Mouse (Mus musculus) brown adipose tissue, adult 24 weeks (tissue): ENCODE data around the gene Ctbp2. TPM values are rescaled to one million over a fixed set of nuclear protein-coding genes. Genes with fewer than 3 reads are reported as not detected.

ENCODE experiments used
- H3K27ac ChIP-seq: fragments of 200-500 bp; replicated peaks from 2 replicates; pipeline ENCODE4 v1.5.1; 2012; ENCODE audit warnings: low read depth, mild to moderate bottlenecking, low read length
- H3K4me1 ChIP-seq: fragments of 200-500 bp; 2 replicates; pipeline ENCODE4 v1.6.1; 2012; ENCODE audit warnings: low read length, mixed read lengths; ENCODE audit not compliant: control insufficient read depth, insufficient read depth, insufficient read length
- H3K4me3 ChIP-seq: fragments of 200-500 bp; 2 replicates; pipeline ENCODE4 v1.5.1; 2012; ENCODE audit warnings: low read depth, mild to moderate bottlenecking, low read length, moderate library complexity; ENCODE audit not compliant: insufficient read depth
- polyA plus RNA-seq: library from polyadenylated mRNA; stranded (reverse); fragments of >200 nt; gene quantifications from 2 replicates; pipeline ENCODE4 v1.2.4, GENCODE M21; 2012; ENCODE audit not compliant: missing spikeins, insufficient read depth, insufficient read length

The Ctbp2 gene
- 14.9 and 21.0 TPM in 2 replicates for polyA plus RNA-seq

DNA sequence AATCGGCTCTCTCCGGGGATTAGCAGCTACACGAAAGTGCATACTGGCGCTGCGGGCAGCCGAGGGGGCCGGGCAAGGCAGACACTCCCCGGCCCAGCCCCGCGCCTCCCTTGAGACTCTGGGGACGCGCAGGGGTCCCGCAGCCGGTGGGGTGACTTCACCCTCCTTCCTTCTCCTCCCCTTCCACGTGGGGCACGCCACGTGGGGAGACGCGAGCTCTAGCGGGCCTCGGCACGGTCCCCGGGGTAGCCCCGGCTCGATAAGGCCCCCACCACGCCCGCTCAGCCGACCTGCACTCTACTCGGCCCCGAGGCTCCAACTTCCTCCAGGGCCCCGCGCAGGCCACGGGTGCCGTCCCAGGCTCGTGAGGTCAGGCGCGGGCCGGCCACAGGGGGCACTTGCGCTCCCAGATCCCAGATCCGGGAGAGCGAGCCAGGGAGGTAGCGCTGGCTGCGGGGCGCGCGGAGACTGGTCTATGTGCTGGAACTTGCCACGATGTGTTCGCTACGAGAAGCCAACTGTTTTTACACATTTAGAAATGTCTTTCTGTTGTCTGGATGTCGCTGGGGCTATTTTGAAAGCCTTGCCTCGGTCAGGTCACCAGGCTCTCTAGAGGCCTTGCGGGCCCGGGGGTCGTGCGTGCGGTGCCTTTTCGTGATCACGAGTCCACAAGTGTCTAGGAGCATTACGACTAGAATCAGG lies at the start of gene Ctbp2:
Gene Ctbp2, minus strand, starts transcription at position 356 of the 702 bp plus-strand sequence.
- Histone ChIP-seq H3K27ac (peak within 1 kb of the TSS; percentile 91), H3K4me1 (no peaks in the 10 kb centered on the region; the same call in 1 of the 2 replicates), H3K4me3 (peak within 1 kb of the TSS; percentile 100)

DNA sequence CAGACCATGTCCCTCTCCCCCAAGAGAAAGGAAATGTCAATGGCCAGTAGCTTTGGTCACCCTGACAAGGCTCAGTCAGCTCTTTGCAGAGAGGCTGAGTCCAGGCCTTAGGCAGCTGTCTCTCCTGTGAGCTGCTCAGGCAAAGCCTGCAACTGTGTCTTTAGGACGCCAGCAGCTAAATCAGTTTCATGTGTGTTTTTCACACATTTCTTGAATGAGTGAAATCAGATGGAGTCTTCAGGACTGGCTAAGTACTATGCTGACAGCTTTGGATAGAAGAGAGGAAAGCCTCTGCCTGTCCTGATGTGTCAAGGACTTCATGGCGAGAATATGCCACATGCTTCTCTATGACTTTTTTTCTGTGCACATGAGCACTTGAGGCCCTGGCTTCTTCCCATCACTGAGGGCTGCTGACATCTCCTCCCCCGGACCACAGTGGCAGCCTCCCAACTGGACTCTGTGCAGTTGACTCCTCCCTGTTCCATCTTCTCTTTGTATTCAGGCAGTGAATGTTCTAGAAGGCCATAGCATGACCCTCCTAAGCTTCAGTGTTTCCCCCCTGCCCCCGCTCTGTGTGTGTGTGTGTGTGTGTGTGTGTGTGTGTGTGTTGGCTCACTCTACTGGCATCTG lies 47.4 kb upstream of the Ctbp2 start:
- no peak overlapping the region for H3K27ac ChIP-seq
- H3K4me1 ChIP-seq: no peaks in the 10 kb centered on the region
- H3K4me3 ChIP-seq: no peak overlapping the region

DNA sequence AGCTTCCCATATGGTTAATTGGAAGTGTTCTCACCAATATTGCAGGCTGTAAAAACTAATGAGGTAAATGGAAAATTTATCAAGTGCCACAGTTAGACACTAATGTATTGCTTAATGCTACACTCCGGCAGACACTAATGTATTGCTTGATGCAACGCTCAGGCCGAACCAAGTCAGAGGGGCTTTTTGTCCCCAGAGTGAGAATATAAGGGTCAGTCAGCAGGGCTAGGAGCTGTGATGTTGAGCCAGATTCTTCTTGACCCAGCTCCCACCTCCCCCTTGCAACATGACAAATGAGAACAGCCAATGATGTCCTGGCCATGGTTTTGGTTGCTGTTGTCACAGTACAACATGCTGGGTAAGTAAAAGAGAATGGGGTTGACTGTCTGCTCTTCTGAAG lies 44.8 kb upstream of the Ctbp2 start:
- no peak overlapping the region for H3K4me3 ChIP-seq
- H3K27ac ChIP-seq: no peak overlapping the region
- H3K4me1 ChIP-seq: no peaks in the 10 kb centered on the region; the same call in 1 of the 2 replicates

DNA sequence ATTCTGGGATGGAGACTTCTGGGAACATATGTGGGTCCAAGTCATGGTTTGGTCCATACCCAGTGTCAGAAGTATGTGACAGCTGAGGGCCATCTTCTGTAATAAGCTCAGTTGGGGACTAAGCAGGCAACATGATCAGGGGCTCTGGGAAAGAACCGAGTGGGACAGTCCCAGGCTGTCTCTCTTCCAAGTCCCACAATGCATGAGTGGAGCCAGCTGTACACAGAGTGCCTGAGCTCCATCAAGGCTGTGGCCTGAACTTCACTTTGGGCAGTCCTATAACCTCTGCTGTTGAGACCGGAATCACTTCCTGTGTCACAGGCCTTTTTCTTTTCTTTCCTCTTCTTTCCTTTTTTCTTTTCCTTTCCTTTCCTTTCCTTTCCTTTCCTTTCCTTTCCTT lies 43.7 kb upstream of the Ctbp2 start:
- Histone ChIP-seq H3K4me3 (no peak overlapping the region), H3K4me1 (no peaks in the 10 kb centered on the region; the same call in 1 of the 2 replicates), H3K27ac (no peak overlapping the region)

DNA sequence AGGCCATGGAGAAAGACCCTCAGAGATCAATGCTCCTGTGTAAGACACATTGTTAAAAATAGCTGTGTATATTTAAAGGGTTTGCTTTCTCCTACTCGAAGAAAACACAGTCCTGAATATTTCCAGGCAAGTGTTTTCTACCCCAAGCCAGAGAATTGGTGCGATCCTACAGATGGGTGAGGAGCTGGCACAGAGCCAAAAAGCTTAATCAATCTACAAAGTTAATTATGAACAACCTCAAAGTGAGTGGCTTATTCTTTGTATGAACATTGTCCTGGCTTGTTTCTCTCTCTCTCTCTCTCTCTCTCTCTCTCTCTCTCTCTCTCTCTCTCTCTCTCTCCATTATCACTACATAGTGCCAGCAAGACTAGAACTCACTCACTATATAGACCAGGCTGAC lies 40.6 kb upstream of the Ctbp2 start:
- H3K4me1 ChIP-seq: no peaks in the 10 kb centered on the region; the same call in 1 of the 2 replicates
- H3K27ac ChIP-seq: no peak overlapping the region
- H3K4me3 ChIP-seq: no peak overlapping the region

DNA sequence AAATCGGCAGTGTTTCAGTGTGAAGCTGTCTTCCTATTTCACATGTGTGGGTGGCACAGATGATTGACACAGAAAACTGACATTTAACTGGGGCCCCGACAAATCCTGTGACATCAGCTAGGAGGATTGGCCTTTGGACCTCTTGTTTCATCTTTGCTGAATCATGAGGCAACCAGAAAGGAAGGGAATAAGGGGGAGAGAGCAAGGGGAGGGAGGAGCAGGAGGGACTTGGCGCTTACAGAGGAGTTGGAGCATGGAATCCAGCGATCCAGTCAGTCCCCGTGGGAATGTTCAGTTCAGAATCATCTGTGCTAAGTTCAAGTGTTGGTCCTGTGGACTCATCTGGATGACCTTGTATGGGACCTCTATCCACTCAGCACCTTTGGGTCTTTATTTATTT lies 38.9 kb upstream of the Ctbp2 start:
- Histone ChIP-seq H3K4me1 (no peaks in the 10 kb centered on the region; the same call in 1 of the 2 replicates), H3K4me3 (no peak overlapping the region), H3K27ac (no peak overlapping the region)

DNA sequence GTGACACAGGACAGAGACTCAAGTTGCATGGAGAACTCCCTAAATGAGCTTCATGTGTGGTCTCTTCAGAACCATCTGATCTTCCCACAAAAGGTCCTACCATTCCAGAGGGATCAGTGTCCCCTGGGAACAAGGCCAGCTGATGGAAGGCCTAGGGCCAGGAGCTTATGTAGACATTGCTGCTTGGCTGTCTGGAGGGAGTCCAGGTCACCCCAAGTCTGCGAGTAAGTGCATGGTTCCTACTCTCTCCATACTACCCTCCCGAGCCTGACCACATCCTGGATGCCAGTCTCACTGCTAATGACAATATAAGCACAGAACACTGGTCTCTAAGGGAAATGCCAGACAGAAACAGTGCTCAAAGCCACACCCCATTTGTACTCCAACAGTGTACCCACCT lies 38.0 kb upstream of the Ctbp2 start:
- no peaks in the 10 kb centered on the region; the same call in 1 of the 2 replicates for H3K4me1 ChIP-seq
- H3K27ac ChIP-seq: no peak overlapping the region
- H3K4me3 ChIP-seq: no peak overlapping the region

DNA sequence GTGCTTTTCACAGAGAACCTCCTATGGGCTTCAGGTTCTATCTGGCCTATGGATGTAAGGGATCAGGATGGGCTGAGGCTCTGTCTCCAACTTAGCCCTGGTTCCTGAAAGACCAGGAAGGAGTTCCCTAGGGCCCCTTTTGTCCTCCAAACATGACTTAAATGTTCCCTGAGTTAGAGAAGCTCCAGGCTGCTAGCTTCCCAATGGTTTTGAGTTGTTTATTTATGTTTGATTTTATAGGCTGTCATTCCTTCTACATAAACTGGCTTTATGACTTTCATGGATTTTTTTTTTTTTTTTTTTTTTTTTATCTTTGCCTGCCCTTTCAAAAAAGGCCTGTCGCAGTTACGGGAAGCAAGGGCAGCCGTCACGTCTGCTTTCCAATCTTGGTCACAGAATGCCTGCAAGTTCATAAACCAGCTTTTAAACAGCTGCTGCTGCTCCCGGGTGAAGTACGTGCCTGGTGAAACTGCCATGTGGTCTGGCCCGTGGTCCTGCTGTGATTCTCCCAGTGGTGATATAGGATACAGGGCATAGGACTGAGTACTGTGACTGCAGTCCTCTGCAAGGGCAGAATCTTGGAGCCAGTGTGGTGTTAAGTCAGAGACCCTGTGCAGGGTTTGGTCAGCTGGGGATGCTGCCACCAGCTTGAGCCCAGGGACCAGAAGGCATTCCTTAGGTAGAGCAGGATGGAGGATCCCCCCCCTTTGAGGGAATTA lies 37.4 kb upstream of the Ctbp2 start:
- no peak overlapping the region for H3K4me3 ChIP-seq
- H3K4me1 ChIP-seq: no peaks in the 10 kb centered on the region; the same call in 1 of the 2 replicates
- H3K27ac ChIP-seq: no peak overlapping the region

DNA sequence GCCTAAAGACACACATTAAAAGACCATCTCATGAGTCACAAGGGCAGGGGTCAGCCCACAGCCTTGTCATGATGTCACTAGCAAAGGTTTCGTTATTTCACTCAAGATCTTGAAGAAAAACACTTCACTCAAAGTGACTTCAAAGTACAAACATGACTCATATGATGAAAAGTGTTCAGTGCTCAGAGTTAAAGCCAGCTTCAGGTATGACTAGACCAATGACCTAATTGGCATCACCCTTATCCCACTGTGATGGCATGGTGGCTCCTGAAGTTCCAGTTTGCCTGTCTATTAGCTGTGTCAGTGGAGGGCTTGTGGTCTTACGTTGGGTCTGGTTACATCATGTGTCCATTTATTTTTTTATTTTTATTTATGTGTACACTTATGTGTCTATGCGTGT lies 35.4 kb upstream of the Ctbp2 start:
- Histone ChIP-seq H3K27ac (no peak overlapping the region), H3K4me3 (no peak overlapping the region)

DNA sequence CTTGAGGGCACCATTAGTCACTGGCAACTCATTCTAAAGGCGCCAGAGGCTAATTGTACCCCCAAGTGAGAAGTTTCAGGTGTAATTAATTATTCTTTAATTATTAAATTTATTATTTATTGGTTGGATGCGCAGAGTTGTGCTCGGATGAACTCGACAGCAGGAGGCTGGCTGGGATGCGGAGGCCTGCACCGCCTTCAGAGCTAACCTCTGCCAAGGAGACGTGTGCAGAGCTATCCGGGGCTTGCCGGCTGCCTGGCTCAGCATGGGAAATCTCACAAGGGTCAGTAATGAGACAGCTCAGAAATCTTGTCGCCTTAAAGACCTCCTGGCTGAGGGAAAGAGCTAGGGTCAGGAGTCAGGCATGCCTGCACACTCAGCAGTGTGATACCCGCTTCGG lies 31.5 kb upstream of the Ctbp2 start:
- H3K4me1 ChIP-seq: no peaks in the 10 kb centered on the region
- no peak overlapping the region for H3K27ac ChIP-seq
- no peak overlapping the region for H3K4me3 ChIP-seq

More for the DNA sequence above, 35.4 kb upstream of the Ctbp2 start:
- H3K4me1 ChIP-seq: no peaks in the 10 kb centered on the region

DNA sequence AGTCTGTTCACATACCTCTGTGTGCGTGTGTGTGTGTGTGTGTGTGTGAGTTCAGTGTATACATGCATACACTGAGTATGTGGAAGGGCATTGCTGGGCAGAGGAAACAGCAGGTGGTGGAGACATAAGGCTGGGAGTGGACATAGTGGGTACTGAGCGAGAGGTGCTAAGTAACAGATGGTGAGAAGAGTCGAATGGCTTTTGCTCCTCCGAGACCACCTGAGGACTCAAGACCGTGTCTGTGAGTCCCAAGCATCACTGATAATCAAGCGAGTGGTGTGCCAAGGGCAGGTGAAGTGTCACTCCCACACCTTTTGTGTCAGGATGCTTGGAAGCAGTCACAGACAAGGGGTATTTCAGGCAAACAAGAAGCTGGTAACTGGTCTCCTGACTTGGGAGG lies 30.7 kb upstream of the Ctbp2 start:
- Histone ChIP-seq H3K4me1 (no peaks in the 10 kb centered on the region), H3K4me3 (no peak overlapping the region)

DNA sequence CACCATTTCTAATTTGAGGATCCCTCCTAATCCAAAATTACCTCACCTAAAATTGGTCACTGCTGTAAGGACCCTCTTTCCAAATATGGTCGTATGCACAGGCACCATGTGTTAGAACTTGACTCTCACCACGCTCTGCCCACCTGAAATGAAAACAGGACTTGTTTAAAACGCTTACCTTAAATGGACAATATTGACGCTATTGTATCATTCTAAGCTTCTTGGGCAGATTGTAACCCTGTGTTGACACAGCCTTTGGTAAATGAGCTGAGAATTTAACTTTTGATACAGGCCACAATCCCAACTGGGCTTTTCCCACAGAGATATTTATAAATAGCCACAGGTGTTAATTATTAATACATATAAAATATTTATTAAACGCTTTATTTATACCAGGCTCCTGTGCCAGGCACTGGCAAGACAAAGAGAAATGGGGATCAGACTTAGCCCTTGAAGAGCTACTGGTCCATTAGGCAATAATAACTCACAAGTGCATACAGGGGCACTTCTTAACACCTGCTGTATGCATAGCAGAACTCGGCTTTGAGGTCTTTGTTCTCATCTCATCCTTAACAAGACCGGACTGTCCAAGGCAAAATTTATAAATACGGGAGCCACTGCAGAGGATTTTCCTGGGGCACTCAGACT lies 15.7 kb upstream of the Ctbp2 start:
- no peak overlapping the region for H3K27ac ChIP-seq
- H3K4me3 ChIP-seq: no peak overlapping the region
- no peaks in the 10 kb centered on the region for H3K4me1 ChIP-seq

More for the DNA sequence above, 30.7 kb upstream of the Ctbp2 start:
- H3K27ac ChIP-seq: no peak overlapping the region

DNA sequence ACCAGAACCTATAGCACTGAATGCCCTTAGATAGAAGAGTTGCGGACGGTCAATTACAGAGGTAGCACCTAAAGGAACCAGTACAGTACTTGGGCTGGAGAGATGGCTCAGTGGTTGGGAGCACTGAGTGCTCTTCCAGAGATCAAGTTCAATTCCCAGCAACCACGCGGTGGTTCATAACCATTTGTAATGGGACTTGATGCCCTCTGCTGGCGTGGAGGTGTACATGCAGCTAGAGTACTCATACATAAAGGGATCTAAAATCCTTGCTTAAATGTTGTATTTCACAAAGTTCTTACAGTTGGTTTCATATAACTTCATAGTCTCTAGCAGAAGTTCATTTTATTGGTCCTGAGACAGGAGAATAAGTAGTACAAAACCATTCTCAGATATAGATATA lies 9.4 kb upstream of the Ctbp2 start:
- Histone ChIP-seq H3K27ac (no peak overlapping the region), H3K4me1 (no peaks in the 10 kb centered on the region), H3K4me3 (no peak overlapping the region)

DNA sequence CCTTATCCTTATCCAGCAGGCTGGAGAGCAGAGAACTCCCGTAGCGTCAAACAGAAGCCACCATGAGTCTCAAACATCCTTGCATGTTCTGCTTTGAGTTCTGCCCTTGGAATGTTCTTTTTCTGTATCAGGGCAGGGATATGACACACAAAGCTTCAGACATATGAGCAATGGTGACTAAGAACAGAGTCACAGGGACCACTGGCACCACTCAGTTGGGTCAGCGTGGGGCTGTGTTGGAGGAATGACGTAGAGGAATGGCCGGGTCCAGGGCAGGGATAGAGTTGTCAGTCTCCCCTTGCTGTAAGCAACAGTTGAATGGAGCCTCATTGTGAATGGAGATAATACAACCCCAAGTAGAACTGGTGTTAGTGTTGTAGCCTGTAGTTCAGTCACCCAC lies 8.5 kb upstream of the Ctbp2 start:
- Histone ChIP-seq H3K4me3 (no peak overlapping the region), H3K27ac (no peak overlapping the region), H3K4me1 (no peaks in the 10 kb centered on the region)
